Mouse (Mus musculus) forebrain, postnatal 0 days (tissue): ENCODE data around the gene Map2k3. TPM values are rescaled to one million over a fixed set of nuclear protein-coding genes. Genes with fewer than 3 reads are reported as not detected.
"Not testable (repeated sequence)": the region's sequence is repeated elsewhere in the genome, so short reads cannot be mapped to it uniquely, and the experiment has no call there.

ENCODE experiments used
- ATAC-seq: fragments of 200-750 bp; cut with Nextera tagmentation; 2 replicates; pipeline ENCODE4 v1.8.0; 2017; ENCODE audit warnings: mild to moderate bottlenecking, moderate library complexity
- DNase-seq: peaks from one replicate; pipeline ENCODE4 v3.0.0-alpha.2; 2015
- H3K27ac ChIP-seq: fragments of 300-500 bp; sonication (generic); 2 replicates; pipeline ENCODE4 v1.5.1; 2014; ENCODE audit warnings: low read depth, mild to moderate bottlenecking, antibody characterized with exemption, low read length, moderate library complexity, mixed read lengths
- H3K27me3 ChIP-seq: fragments of 300-500 bp; sonication (generic); 2 replicates; pipeline ENCODE4 v1.6.1; 2014; ENCODE audit warnings: mild to moderate bottlenecking, low read length, mixed read lengths; ENCODE audit not compliant: insufficient read depth
- H3K36me3 ChIP-seq: fragments of 300-500 bp; sonication (generic); 2 replicates; pipeline ENCODE4 v1.6.1; 2014; ENCODE audit warnings: mild to moderate bottlenecking, moderate library complexity; ENCODE audit not compliant: insufficient read depth
- H3K4me1 ChIP-seq: fragments of 300-500 bp; sonication (generic); 2 replicates; pipeline ENCODE4 v1.6.1; 2014; ENCODE audit warnings: antibody characterized with exemption; ENCODE audit not compliant: insufficient read depth
- H3K4me2 ChIP-seq: fragments of 300-500 bp; sonication (generic); 2 replicates; pipeline ENCODE4 v1.6.1; 2014; ENCODE audit warnings: low read depth, mild to moderate bottlenecking, moderate library complexity
- H3K4me3 ChIP-seq: fragments of 300-500 bp; sonication (generic); 2 replicates; pipeline ENCODE4 v1.5.1; 2014; ENCODE audit warnings: low read depth, low read length, mixed read lengths
- H3K9ac ChIP-seq: fragments of 300-500 bp; sonication (generic); 2 replicates; pipeline ENCODE4 v1.6.1; 2014; ENCODE audit warnings: mild to moderate bottlenecking
- H3K9me3 ChIP-seq: fragments of 300-500 bp; sonication (generic); 2 replicates; pipeline ENCODE4 v1.6.1; 2016; ENCODE audit warnings: low read length
- CTCF ChIP-seq: sonication (generic); IDR thresholded peaks from 2 replicates; pipeline ENCODE4 v1.5.1; 2016; ENCODE audit warnings: antibody characterized with exemption, control low read depth, low read depth
- WGBS: fragments of 180-500 bp; shearing (Covaris S2); extraction: QIAGEN DNeasy Blood & Tissue Kit; methylation state at CpG from one replicate; pipeline ENCODE4 v1.1.7; 2014; 5-methylcytosine and 5-hydroxymethylcytosine counted together
- polyA plus RNA-seq: library from polyadenylated mRNA; unstranded; fragments of >200 nt; fragmentation: Nextera tagmentation; extraction: Ambion mirVana; gene quantifications from 2 replicates; pipeline ENCODE4 v1.2.1, GENCODE M21; 2015
- total RNA-seq: library from RNA; depleted of rRNA; stranded (reverse); fragments of >200 nt; gene quantifications from 2 replicates; pipeline ENCODE4 v1.2.3, GENCODE M21; 2014; rRNA removed

The Map2k3 gene
- 10.6 and 14.8 TPM in 2 replicates for total RNA-seq
- 17.6 and 20.5 TPM in 2 replicates for polyA plus RNA-seq

DNA sequence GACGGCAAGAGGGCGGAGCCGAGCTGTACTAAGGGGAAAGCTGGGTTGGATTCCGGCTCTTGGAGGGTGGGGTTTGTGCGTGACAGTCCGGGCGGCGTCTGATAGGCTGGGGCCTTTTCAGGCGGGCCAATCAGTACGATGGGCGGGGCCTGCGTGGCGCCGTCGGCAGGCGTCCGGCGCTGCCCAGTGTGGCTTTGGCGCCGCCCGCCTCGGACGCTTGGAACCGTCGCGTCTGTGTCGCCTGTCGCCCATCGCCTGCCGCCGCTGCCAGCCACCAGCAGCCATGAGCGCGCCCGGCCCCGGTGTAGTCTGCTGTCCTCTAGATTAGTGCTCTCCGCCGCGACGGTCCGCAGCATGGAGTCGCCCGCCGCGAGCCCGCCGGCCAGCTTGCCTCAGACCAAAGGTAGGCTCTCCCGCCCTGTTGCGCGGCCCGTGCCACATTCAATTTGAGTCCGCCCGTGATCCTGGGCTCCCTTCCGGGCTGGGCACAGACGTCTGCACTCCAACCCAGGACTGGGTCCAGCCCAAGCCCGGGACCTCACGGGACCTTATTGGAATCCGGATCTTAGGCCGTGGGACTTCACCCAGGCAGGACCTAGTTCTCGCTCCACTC lies at the start of gene Map2k3:
Gene Map2k3 (plus strand): TSS at position 165 of the 613 bp plus-strand sequence.
- H3K27me3 ChIP-seq, result no peaks in the 10 kb centered on the region
- H3K4me3 ChIP-seq, result peak within 1 kb of the TSS; percentile 80
- H3K27ac ChIP-seq, result peak within 1 kb of the TSS; percentile 50; the same call in 1 of the 2 replicates
- H3K9ac ChIP-seq, result peak within 1 kb of the TSS; percentile 78
- peaks cover 5% of the 10 kb centered on the region for H3K4me1 ChIP-seq
- no peaks in the 10 kb centered on the region for H3K36me3 ChIP-seq
- WGBS, result 2% methylated on average over 57 of the region's 59 CpGs
- peak; percentile 95 for DNase-seq
- H3K4me2 ChIP-seq, result peak within 1 kb of the TSS; percentile 77
- 0 out of 2 replicates have a peak, but pooled peaks have one; percentile 5 for TF ChIP-seq CTCF
- H3K9me3 ChIP-seq, result no peaks in the 10 kb centered on the region
- ATAC-seq, result peak; percentile 96

DNA sequence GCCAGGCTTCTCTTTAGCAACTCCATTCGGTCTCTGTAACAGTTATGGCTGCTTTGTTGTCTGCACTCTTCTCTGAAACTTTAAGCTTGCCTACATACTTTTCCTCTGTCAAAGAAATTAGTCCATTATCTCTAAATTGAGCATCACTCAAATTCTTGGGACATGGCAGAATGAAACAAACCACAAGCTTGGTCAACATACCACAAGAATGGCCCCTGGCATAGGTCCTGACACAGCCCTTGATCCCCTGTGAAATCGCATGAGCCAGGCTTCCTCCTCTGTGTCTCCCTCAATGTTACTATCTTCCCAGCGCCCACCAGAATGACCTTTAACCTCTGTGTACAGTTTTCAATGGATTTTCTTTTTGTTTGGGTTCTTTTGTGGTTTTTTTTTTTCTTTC lies 49.4 kb upstream of the Map2k3 start:
- Histone ChIP-seq H3K4me3 (no peak overlapping the region), H3K36me3 (no peaks in the 10 kb centered on the region), H3K9me3 (no peaks in the 10 kb centered on the region), H3K4me1 (peaks cover 4% of the 10 kb centered on the region; the same call in 1 of the 2 replicates), H3K4me2 (no peak overlapping the region), H3K27me3 (no peaks in the 10 kb centered on the region), H3K9ac (no peak overlapping the region), H3K27ac (no peak overlapping the region)
- 70% methylated on average over 3 of the region's 3 CpGs for WGBS
- TF ChIP-seq CTCF, result no peak
- ATAC-seq (no peak), DNase-seq (no peak)

DNA sequence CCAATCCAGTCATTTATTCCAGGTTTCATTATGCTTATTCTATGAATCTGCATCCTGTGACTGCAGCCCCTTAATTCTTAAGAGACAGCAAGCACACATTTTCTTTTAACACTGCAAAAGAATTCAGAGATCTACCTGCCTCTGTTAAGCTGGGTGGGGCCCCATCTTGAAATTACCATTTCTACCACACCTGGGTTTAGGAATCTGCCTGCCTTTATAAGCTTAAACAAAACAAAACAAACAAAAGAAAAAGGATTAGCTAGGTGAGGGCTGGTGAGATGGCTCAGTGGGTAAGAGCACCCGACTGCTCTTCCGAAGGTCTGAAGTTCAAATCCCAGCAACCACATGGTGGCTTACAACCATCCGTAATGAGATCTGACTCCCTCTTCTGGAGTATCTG lies 44.8 kb upstream of the Map2k3 start:
- H3K4me1 ChIP-seq, H3K4me3 ChIP-seq, H3K9ac ChIP-seq, H3K27me3 ChIP-seq, DNase-seq, H3K36me3 ChIP-seq, H3K4me2 ChIP-seq, H3K9me3 ChIP-seq, ATAC-seq, H3K27ac ChIP-seq: not testable (repeated sequence)
- WGBS, result 77% methylated on average over 2 of the region's 3 CpGs

DNA sequence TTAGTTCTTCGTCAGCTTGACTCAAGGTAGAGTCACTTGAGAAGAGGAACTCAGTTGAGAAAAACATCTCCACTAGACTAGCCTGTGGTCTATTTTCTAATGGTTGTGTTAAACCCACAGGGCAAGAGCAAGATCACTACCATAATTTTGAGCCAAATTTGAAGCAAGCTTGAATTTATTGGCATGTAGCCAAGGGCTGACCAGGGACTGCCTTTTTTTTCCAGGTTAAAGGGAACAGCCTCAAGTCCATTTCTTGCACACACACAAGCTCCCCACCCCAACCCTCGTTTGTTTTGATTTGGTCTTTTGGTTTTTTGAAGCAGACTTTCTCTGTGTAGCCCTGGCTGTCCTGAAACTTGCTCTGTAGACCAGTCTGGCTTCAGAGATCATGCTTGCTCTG lies 42.0 kb upstream of the Map2k3 start:
- Histone ChIP-seq H3K4me1 (no peaks in the 10 kb centered on the region), H3K36me3 (no peaks in the 10 kb centered on the region), H3K27me3 (no peaks in the 10 kb centered on the region), H3K9me3 (no peaks in the 10 kb centered on the region), H3K4me2 (no peak overlapping the region), H3K4me3 (no peak overlapping the region), H3K9ac (no peak overlapping the region), H3K27ac (no peak overlapping the region)
- no peak for TF ChIP-seq CTCF
- DNase-seq, result no peak
- ATAC-seq, result no peak
- WGBS, result 64% methylated on average over 2 of the region's 2 CpGs

DNA sequence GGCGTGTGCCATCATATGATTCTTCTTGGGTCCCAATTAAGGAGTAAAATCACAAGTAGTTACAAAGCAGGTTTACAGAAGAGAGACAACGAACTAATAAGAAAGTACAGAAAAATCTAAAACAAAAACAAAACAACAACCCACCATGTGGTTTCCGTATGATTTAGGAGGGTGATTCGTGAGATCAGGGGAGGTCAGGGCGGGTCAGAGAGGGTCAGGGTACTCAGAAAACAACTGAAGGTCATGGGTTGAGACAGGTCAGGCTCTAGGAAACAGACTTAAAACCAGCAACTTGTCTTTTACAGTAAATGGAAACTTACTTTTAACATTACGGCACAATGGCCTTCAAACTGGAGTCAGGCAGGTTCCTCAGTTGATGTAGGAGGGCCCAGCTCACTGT lies 41.5 kb upstream of the Map2k3 start:
- DNase-seq (no peak), ATAC-seq (no peak)
- no peak overlapping the region for H3K4me2 ChIP-seq
- 79% methylated on average over 6 of the region's 6 CpGs for WGBS
- H3K27ac ChIP-seq, result no peak overlapping the region
- no peaks in the 10 kb centered on the region for H3K27me3 ChIP-seq
- TF ChIP-seq CTCF, result no peak
- H3K9ac ChIP-seq, result no peak overlapping the region
- no peak overlapping the region for H3K4me3 ChIP-seq
- no peaks in the 10 kb centered on the region for H3K4me1 ChIP-seq
- no peaks in the 10 kb centered on the region for H3K9me3 ChIP-seq
- no peaks in the 10 kb centered on the region for H3K36me3 ChIP-seq

DNA sequence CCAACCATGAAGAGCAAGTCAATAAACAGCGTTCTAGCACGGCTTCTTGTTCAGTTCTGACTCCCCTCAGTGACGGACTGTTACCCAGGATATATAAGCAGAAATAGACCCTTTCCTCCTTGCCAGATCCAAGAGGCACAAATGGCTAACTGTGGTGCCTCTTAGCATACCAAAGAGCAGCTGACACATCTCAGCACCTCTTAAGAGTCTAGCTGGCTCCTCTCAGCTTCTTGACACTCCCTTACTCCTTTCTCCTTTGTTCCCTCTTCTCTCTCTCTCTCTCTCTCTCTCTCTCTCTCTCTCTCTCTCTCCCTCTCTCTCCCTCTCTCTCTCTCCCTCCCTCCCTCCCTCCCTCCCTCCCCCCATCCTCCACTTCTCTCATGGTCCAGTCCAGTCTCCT lies 41.1 kb upstream of the Map2k3 start:
- H3K4me1 ChIP-seq, result no peaks in the 10 kb centered on the region
- WGBS, result 75% methylated on average over 3 of the region's 3 CpGs
- no peak overlapping the region for H3K9ac ChIP-seq
- no peaks in the 10 kb centered on the region for H3K27me3 ChIP-seq
- no peak overlapping the region for H3K27ac ChIP-seq
- ATAC-seq, result no peak
- H3K4me2 ChIP-seq, result no peak overlapping the region
- DNase-seq, result no peak
- H3K9me3 ChIP-seq, result no peaks in the 10 kb centered on the region
- no peaks in the 10 kb centered on the region for H3K36me3 ChIP-seq
- no peak for TF ChIP-seq CTCF
- H3K4me3 ChIP-seq, result no peak overlapping the region

DNA sequence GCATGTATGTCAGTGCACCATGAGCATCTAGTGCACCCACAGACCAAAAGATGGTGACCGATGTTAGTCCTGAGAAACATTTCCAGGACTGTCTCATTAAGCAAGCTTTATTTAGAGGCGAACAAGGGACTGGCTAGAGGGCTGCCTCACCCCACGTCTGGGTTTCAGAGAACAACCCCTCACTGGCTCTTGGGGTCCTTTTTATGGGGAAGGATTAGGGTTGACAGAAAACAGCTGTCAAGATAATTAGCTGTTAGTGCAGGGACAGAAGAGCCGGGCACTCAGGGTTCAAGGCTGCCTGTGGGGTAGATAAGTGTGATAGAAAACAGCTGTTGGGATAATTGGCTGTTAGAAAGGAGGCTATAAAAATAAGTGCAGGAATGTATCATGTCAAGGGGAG lies 35.9 kb upstream of the Map2k3 start:
- H3K9ac ChIP-seq, result no peak overlapping the region
- WGBS, result 10% methylated on average over 4 of the region's 4 CpGs
- H3K4me2 ChIP-seq, result no peak overlapping the region
- TF ChIP-seq CTCF, result no peak
- H3K9me3 ChIP-seq, result no peaks in the 10 kb centered on the region
- ATAC-seq (no peak), DNase-seq (no peak)
- no peak overlapping the region for H3K27ac ChIP-seq
- no peaks in the 10 kb centered on the region for H3K36me3 ChIP-seq
- H3K4me3 ChIP-seq, result no peak overlapping the region
- H3K27me3 ChIP-seq, result no peaks in the 10 kb centered on the region
- H3K4me1 ChIP-seq, result no peaks in the 10 kb centered on the region

DNA sequence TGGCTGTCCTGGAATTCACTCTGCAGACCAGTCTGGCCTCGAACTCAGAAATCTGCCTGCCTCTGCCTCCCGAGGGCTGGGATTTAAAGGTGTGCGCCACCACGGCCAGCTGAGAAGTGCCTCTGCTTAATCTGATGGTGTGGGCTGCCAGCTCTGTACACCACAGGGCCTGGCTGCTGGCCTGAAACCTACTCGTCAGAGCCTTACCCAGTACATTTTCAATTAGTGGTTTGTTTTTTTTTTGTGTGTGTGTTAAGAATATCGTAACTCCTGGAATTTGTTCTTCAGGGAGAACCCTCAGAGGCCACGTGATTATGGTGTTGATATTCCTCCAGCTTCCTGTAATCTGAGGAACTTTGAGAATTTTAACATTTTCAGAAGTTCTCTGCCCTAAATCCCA lies 29.8 kb upstream of the Map2k3 start:
- no peak overlapping the region for H3K4me3 ChIP-seq
- ATAC-seq (no peak), DNase-seq (no peak)
- H3K36me3 ChIP-seq, result peaks cover 33% of the 10 kb centered on the region
- no peak overlapping the region for H3K27ac ChIP-seq
- no peaks in the 10 kb centered on the region for H3K27me3 ChIP-seq
- no peak overlapping the region for H3K4me2 ChIP-seq
- no peaks in the 10 kb centered on the region for H3K4me1 ChIP-seq
- WGBS, result 84% methylated on average over 7 of the region's 7 CpGs
- no peaks in the 10 kb centered on the region for H3K9me3 ChIP-seq
- H3K9ac ChIP-seq, result no peak overlapping the region
- no peak for TF ChIP-seq CTCF
